Mouse (Mus musculus) urinary bladder, postnatal 25 days (tissue): Measurements from ENCODE around the gene Olfr430.
"Not testable (repeated sequence)": the region's sequence is repeated elsewhere in the genome, so short reads cannot be mapped to it uniquely, and the experiment has no call there.

Experiments used
- DNase-seq: peaks from one replicate; pipeline ENCODE4 v3.0.0; 2022; ENCODE audit warnings: low spot score

Gene Olfr430

DNA sequence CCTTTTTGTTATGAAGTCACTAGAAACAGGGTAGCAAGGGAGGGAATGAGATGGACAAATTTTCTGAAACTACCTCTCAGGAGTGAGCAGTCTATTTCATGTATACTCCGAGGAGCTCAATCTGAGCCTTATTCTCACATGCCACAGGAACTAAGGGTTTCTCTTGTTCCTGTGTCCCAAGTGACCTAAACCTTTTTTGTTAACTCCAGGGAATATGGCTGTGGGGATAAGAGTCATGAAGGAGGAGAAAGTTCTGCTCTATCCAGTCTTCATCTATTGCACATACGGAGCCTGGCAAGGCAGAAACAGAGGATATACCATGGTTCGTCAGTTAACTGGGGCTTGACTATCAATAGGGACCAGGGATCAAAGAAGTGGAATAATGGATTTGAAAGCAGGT lies at the start of gene Olfr430:
TSS of gene Olfr430 (plus strand) at position 301 of the 400 bp plus-strand sequence.
- no peak for DNase-seq

DNA sequence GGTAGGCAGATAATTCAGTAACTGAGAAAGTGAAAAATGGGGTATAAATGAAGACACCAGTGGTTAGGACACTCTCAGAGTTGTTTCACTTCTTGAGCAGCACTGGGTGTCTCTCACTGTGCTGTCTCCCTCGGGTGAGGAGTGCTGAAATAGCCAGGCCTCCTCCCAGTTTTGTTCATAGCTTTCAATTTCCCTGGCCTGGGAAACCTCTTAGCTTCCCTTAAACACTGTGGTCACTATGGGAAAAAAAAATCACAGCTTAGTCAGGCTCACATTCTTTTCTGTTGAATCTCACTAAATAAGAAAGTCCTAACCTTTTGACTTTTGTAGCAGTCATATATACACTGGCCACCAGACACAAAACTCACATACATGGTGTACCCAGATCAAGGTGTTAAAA lies 34.7 kb upstream of the Olfr430 start, which contains the start of gene Ifi205:
TSS of gene Ifi205 (minus strand) at position 113 of the 400 bp plus-strand sequence.
- no peak for DNase-seq

DNA sequence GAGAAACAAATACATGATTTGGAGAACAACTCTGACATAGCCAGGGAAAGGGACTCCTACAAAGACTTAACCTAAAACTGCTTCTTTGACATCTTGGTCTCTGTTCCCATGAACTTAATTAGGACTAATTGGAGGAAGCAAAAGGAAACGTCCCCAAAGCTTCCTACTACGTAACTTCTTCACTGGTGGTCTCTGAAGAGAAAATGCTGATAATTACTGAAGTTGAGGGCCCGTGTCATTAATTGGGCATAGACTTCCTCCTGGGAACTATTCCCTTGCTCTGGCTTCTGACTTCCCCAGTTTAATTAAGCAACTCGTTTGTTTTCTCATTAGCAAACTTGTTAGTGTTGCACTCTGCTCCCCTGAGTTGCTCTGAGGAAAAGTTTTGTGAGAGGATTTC lies 30.6 kb upstream of the Olfr430 start:
- no peak for DNase-seq

DNA sequence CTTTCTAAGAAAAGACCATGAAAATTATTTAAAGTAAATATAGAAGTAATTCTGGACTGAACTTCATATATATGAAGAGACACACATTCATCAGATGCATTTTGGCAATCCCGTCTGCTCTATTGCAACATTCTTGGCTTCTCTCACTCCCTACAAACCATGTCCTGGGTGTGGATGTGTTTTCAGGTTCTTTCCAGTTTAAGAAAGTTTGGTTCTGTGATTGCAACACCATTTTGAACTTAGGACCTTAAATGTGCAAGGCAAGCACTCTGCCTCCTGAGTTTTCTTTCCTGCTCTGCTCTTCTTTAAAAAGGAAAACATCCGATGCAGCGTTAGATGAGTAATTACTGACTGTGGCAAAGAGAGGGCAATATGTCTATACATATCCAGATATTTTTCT lies 27.9 kb upstream of the Olfr430 start:
- DNase-seq: no peak

DNA sequence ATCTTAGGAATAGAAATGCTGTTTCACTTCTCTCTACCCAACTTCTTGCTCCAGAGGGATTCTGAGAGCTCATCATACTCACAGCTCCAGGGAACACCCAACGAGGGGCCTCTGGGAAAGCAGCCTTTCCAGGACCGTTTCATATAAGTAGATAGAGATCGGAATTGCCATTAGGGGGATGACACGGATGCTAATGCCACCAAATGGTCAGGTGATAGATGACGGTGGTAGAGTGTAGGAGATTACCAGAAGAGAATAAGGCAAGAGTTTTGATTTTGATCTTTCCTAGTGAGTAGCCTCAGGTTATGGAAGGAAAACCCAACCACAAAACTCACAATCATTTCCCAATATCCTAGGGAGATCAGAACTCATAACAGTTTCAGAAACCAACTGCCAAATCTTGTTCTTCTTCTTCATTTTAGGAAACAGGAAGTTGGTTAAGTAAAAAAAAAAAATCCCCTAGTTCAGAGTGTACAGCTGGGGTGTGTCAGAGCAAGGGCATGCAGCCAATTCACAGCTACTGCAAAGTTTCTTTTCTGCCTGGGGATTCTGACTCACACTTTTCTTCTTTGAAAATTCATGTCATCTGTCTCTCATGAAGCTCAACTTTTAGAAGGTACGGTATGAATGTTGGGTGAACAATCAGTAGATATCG lies 25.8 kb upstream of the Olfr430 start, which contains the start of gene Olfr433:
TSS of gene Olfr433 (plus strand) at position 183 of the 655 bp plus-strand sequence.
- DNase-seq: peak; percentile 48

DNA sequence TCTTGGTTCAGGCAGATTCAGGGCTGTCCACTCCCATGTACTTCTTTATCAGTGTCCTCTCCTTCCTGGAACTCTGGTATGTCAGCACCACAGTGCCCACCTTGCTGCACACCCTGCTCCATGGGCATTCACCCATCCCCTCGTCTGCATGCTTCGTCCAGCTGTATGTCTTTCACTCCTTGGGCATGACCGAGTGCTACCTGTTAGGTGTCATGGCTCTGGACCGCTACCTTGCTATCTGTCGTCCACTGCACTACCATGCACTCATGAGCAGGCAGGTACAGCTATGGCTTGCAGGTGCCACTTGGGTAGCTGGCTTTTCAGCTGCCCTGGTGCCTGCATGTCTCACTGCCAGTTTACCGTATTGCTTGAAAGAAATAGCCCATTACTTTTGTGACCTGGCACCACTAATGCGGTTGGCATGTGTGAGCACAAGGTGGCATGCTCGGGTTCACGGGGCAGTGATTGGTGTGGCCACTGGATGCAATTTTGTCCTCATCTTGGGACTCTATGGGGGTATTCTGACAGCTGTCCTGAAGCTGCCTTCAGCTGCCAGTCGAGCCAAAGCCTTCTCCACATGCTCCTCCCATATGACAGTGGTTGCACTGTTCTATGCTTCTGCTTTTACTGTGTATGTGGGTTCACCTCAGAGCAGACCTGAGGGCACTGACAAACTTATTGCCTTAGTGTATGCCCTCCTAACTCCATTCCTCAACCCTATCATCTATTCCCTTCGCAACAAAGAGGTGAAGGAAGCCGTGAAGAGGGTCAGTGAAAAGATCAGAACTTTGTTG lies 24.1 kb upstream of the Olfr430 start:
- DNase-seq: not testable (repeated sequence)

DNA sequence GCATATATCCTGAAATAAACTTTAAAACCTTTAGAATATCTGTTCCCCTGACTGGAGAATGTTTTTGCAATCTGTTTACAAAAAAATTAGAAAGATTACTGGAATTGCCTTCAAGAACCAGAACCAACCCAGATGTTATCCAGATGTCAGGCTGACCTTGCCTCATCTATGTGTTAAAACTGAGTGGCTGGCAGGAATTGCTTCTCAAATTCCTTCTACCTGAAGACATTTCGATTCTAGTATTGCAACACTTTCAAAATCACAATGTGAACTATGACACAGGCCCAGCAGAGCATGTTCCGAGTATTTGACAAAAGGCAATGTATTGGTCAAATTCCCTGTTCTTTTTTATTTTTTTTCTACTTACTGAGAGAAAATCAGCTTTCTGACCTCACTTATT lies 22.0 kb upstream of the Olfr430 start:
- no peak for DNase-seq

DNA sequence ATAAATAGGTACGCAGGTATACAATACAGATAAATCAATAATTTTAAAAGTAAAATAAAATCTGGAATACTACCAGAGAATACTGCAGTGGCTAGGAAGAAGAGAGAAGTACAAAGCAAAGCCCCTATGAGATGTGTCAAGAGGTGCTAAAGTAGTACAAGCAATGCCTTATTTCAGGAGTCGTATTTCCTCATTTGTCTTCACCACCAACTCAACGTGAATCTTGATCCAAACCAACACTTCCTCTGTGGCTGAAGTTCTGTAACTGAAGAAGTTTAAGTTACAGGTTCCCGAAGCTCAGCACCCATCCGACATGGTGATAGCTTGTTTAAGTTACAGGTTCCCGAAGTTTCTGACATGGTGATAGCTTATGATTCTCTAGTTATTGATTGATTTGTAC lies 18.2 kb upstream of the Olfr430 start:
- DNase-seq: not testable (repeated sequence)

DNA sequence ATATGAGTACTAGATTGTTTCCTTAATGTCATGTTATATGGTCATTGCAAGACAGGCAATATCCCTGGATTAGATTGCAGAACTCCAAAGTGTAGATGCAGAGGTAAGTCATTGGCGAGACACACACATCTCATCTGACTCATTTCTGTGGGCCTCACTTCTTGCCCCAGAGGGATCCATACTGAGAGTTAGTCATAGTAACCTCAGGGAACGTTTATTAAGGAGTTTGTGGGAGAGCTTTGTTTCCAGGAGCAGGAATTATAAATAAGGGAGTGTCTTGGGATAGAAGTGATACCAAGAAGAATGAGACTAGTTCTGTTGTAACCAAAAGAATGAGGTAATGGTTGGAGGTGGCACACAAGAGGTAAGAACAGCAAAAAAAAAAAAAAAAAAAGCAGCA lies 17.5 kb upstream of the Olfr430 start, which contains the start of gene Olfr432:
TSS of gene Olfr432 (plus strand) at position 313 of the 400 bp plus-strand sequence.
- no peak for DNase-seq

DNA sequence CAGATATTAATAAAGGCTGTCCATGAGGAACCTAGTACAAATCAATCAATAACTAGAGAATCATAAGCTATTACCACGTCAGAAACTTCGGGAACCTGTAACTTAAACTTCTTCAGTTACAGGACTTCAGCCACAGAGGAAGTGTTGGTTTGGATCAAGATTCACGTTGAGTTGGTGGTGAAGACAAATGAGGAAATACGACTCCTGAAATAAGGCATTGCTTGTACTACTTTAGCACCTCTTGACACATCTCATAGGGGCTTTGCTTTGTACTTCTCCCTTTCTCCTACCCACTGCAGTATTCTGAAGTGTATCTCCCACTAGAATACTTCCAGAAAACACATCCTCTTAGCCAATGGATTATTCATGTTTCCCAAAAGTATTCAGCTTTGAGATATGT lies 17.0 kb upstream of the Olfr430 start:
- DNase-seq: not testable (repeated sequence)

DNA sequence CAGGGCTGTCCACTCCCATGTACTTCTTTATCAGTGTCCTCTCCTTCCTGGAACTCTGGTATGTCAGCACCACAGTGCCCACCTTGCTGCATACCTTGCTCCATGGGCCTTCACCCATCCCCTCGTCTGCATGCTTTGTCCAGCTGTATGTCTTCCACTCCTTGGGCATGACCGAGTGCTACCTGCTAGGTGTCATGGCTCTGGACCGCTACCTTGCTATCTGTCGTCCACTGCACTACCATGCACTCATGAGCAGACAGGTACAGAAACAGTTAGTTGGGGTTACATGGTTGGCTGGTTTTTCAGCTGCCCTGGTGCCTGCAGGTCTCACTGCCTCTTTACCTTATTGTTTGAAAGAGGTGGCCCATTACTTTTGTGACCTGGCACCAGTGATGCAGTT lies 15.9 kb upstream of the Olfr430 start:
- no peak for DNase-seq

DNA sequence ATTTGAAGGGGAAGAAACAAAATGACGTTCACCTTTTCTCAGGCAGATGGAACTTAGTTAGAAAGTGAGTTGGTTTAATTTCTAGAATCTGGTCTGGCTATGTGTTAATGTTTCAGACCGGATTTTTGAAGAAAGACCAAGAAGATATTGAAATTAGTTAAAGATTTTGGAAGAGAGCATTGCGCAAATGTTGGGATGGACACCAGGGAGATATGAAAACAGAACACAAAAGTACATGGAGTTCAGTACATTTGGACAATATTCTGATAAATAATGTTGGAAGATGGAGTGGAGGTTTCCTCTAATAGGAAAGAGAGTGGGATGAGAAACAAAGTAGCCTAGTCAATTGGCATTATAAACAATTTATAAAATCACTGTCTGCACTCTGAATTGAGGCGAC lies 14.9 kb upstream of the Olfr430 start:
- DNase-seq: no peak

DNA sequence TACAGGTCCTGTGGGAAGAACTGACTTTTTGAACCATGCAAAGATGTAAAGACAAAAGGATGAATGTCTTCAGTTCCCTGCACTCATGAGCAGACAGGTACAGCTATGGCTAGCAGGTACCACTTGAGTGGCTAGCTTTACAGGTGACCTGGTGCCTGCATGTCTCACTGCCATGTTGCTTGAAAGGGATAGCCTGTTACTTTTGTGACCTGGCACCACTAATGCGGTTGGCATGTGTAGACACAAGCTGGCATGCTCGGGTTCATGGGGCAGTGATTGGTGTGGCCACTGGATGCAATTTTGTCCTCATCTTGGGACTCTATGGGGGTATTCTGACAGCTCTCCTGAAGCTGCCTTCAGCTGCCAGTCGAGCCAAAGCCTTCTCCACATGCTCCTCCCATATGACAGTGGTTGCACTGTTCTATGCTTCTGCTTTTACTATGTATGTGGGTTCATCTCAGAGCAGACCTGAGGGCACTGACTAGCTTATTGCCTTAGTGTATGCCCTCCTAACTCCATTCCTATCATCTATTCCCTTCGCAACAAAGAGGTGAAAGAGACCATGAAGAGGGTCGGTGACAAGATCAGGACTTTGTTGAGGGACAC lies 14.4 kb upstream of the Olfr430 start:
- no peak for DNase-seq

DNA sequence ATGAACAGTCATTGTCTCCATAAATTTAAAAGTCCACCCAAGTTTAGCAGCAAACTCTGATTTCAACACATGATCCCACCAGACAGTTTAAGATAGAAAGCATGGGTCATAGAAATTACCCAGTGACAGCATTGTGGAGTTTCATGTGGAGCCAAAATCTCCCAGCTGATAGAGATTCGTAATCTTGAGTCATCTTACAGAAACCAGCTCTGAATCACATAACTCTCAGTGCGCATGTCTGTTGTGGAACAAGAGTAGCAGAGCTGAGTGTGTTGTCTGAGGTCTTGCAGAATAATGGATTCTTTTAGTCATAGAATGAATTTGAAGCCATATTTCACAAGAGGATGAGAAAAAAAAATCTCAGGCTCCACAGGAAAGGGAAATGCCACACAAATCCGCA lies 13.4 kb upstream of the Olfr430 start:
- DNase-seq: no peak

DNA sequence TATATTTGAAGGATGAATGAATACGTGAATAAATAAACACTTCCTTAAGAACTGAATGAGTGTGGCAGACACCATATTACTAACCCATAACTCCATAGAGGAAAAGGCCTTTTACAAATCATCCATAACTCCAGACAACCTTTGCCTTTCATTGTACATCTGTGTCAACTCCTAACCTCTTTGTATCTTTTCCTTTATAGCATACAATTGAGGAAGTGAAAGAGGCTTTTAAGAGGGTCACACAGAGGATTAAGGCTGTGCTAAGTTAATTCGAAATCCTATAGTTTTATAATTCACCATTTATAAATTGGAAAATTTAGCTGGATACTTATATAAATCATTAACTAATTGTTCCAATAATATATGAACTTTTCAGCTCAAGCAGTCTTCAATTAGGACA lies 11.2 kb upstream of the Olfr430 start:
- no peak for DNase-seq

DNA sequence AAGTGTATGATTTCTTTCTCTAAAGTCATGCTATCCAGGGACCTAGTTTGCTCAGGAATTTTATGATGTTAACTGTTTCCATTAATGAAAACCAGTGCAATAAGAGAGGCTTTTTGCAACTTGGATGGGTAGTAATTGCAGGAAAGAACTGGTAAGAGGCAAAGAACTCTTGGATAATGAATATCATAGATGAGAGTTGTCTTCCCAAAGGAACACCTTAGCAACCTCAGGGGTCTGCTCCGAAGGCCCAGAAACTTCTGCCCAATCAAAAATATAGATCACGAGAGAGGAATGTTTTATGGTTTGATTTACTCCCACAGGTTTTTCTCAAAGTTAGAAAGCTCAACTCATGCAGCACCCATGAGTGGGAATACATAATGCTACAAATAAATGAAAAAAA lies 17.6 kb downstream of the Olfr430 start, which contains the start of gene Olfr429:
TSS of gene Olfr429 (plus strand) at position 301 of the 400 bp plus-strand sequence.
- no peak for DNase-seq

DNA sequence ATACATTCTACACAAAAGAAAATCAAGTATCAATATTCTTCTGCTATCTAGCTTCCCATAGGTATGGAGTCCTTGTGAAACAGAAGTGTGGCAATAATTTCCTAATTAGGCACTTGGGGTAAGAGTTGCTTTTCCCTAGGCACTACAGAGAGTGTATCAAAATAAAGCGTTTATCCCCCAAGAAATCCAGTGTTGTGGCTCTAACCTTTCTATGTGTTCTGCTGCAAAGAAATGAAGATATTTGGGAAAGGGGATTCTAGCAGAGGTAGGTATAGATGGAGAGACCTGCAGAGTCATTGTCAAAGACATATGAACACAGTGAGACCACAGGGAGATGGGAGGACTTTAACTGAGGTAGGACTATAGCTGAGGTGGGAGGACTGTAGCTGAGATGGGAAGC lies 30.2 kb downstream of the Olfr430 start, which contains the start of gene Olfr427:
TSS of gene Olfr427 (plus strand) at position 301 of the 400 bp plus-strand sequence.
- DNase-seq: no peak

DNA sequence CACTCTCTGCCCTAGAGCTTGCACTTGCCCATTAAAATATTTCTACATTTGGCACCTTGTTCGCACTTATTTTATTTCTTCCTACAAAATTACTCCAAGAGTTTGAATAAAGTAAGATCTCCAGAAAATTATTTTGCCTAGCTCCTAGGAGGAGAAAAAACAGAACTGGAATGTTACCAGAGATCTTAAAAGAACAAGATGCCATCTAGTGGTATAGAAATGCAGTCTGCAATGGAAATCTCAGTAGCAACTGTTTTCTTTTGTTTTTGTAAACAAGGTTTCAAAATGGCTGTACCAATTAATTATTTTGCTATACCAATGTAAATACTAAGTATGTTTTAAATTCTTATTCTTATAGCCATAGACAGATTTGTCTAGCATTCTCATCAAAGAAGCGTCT lies 37.3 kb downstream of the Olfr430 start:
- DNase-seq: no peak

DNA sequence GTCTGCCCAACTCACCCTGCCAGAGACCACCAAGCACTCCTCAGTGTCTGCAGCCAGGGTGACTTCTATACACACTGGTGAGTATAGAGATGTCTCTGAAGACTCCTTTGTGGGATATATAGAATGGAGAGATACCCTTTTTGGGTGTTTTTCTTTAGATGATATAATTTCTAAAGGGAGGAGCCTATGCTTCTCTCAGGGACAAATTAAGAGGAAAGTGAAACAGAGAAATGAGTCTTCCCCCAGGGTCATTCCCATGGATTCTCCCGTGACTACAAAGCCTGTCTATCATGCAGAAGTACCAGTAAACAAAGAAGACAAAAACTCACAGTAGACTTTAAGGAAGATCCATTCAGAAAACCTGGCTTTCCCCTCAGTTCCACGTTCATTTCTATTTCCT lies 54.7 kb downstream of the Olfr430 start, which contains the start of gene Olfr231:
TSS of gene Olfr231 (minus strand) at position 101 of the 400 bp plus-strand sequence.
- DNase-seq: no peak
